Mouse (Mus musculus): ENCODE data around the gene Aadac.
A peak's percentile ranks its signal among the peaks of the same experiment; 100 is the strongest.

Gene Aadac

GRCm38 (mm10) chr3:60025417-60025816 lies at the start of gene Aadac:
TSS of gene Aadac (plus strand) at chr3:60025717.
- no peak for DNase-seq

GRCm38 (mm10) chr3:60003622-60004021 lies 21.9 kb upstream of the Aadac start:
- no peak for DNase-seq

GRCm38 (mm10) chr3:60006443-60006842 lies 19.1 kb upstream of the Aadac start, which contains the start of gene Aadacl2:
TSS of gene Aadacl2 (plus strand) at chr3:60006743.
- no peak for DNase-seq

- DNase-seq = peak; percentile 82
Measured at GRCm38 (mm10) chr3:60031511-60031910, 6.0 kb downstream of the Aadac start.

GRCm38 (mm10) chr3:60046221-60046913 lies 20.9 kb downstream of the Aadac start:
- DNase-seq = peak; percentile 70

GRCm38 (mm10) chr3:60053231-60053927 lies 27.9 kb downstream of the Aadac start:
- no peak for DNase-seq

GRCm38 (mm10) chr3:60053931-60054330 lies 28.4 kb downstream of the Aadac start:
- DNase-seq = no peak

- DNase-seq = peak; percentile 47
Measured at GRCm38 (mm10) chr3:60056451-60056850, 30.9 kb downstream of the Aadac start.

- no peak for DNase-seq
Measured at GRCm38 (mm10) chr3:60057070-60057808, 31.7 kb downstream of the Aadac start.

GRCm38 (mm10) chr3:60057809-60058082 lies 32.2 kb downstream of the Aadac start:
- DNase-seq = no peak

GRCm38 (mm10) chr3:60078883-60079415 lies 53.4 kb downstream of the Aadac start:
- DNase-seq = peak; percentile 55

GRCm38 (mm10) chr3:60080572-60080971 lies 55.1 kb downstream of the Aadac start:
- DNase-seq = no peak

- DNase-seq = peak; percentile 85
Measured at GRCm38 (mm10) chr3:60081648-60082047, 56.1 kb downstream of the Aadac start, which contains the start of gene Sucnr1. TSS of gene Sucnr1 (plus strand) at chr3:60081869.

- DNase-seq = peak; percentile 68
Measured at GRCm38 (mm10) chr3:60082746-60083145, 57.2 kb downstream of the Aadac start.

- no peak for DNase-seq
Measured at GRCm38 (mm10) chr3:60085729-60086128, 60.2 kb downstream of the Aadac start.
